Mouse (Mus musculus) forebrain, embryonic 11.5 days (tissue): ENCODE results near the gene Rbm14. TPM values are rescaled to one million over a fixed set of nuclear protein-coding genes. Genes with fewer than 3 reads are reported as not detected.
"Not testable (repeated sequence)": the region's sequence is repeated elsewhere in the genome, so short reads cannot be mapped to it uniquely, and the experiment has no call there.

Source experiments
- ATAC-seq: fragments of 200-750 bp; cut with Nextera tagmentation; replicated peaks from 2 replicates; pipeline ENCODE4 v1.8.0; 2017; ENCODE audit warnings: moderate TSS enrichment; ENCODE audit not compliant: low FRiP score
- DNase-seq: peaks from one replicate; pipeline ENCODE4 v3.0.0-alpha.2; 2017; ENCODE audit warnings: low spot score
- H3K27ac ChIP-seq: fragments of 300-500 bp; sonication (generic); 2 replicates; pipeline ENCODE4 v1.5.1; 2014; ENCODE audit warnings: low read depth, low read length
- H3K27me3 ChIP-seq: fragments of 300-500 bp; sonication (generic); 2 replicates; pipeline ENCODE4 v1.6.1; 2014; ENCODE audit warnings: mild to moderate bottlenecking, low read length, mixed read lengths; ENCODE audit not compliant: control insufficient read depth, insufficient read depth
- H3K36me3 ChIP-seq: fragments of 300-500 bp; sonication (generic); 2 replicates; pipeline ENCODE4 v1.6.1; 2014; ENCODE audit warnings: mild to moderate bottlenecking, low read length, moderate library complexity, mixed read lengths; ENCODE audit not compliant: control insufficient read depth, insufficient read depth
- H3K4me1 ChIP-seq: fragments of 300-500 bp; sonication (generic); replicated peaks from 2 replicates; pipeline ENCODE4 v1.6.1; 2014; ENCODE audit warnings: low read length, mixed read lengths; ENCODE audit not compliant: control insufficient read depth, insufficient read depth
- H3K4me2 ChIP-seq: fragments of 300-500 bp; sonication (generic); 2 replicates; pipeline ENCODE4 v1.6.1; 2014; ENCODE audit warnings: low read depth, mild to moderate bottlenecking, low read length, moderate library complexity, mixed read lengths; ENCODE audit not compliant: severe bottlenecking
- H3K4me3 ChIP-seq: fragments of 300-500 bp; sonication (generic); 2 replicates; pipeline ENCODE4 v1.5.1; 2014; ENCODE audit warnings: low read depth, low read length
- H3K9ac ChIP-seq: fragments of 300-500 bp; sonication (generic); 2 replicates; pipeline ENCODE4 v1.6.1; 2014; ENCODE audit warnings: low read length
- H3K9me3 ChIP-seq: fragments of 300-500 bp; sonication (generic); 2 replicates; pipeline ENCODE4 v1.6.1; 2016; ENCODE audit warnings: low read length, mixed read lengths; ENCODE audit not compliant: control insufficient read depth
- WGBS: fragments of 180-500 bp; shearing (Covaris S2); extraction: QIAGEN DNeasy Blood & Tissue Kit; methylation state at CpG from one replicate; pipeline ENCODE4 v1.1.7; 2014; 5-methylcytosine and 5-hydroxymethylcytosine counted together
- polyA plus RNA-seq: library from polyadenylated mRNA; unstranded; fragments of >200 nt; fragmentation: Nextera tagmentation; extraction: Ambion mirVana; gene quantifications from 2 replicates; pipeline ENCODE4 v1.2.1, GENCODE M21; 2014

Rbm14 gene
- polyA plus RNA-seq, 1 experiment from 2014 or later, result 139 TPM

DNA sequence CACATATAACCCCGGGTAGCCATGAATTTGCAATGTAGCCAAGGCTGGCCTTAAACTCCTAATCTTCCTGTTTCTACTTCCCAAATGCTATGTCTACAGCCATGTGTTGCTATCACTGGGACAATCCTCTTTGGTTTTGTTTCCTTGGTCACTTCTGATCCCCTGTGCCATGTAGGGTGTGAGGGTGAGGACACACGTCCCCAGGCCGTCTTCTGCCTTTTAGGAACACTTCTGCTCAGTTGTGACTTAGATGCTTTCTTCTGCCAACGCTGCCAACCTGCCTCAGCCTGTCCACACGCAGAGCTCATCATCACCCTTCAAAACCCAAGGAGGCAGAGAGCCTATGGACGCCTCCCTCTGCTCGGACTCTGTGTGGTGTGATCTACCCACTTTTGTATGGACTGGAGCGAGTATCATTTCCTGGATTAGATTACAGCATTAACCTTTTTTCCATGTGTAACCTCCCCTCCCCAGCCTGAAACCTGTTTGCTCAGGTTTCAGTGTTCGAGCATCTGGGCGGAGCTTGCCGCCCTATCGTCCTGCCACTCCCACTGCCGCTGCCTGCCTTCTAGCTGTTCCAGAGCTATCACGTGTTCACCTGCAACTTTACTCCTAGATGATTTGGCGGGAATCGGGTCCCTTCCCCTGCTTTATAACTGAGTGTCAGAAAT is 17.1 kb upstream of the Rbm14 start:
- Histone ChIP-seq H3K27me3 (no peaks in the 10 kb centered on the region), H3K27ac (no peak overlapping the region), H3K4me2 (no peak overlapping the region), H3K4me1 (peaks cover 2% of the 10 kb centered on the region; the same call in 1 of the 2 replicates), H3K36me3 (no peaks in the 10 kb centered on the region; the same call in 1 of the 2 replicates), H3K4me3 (no peak overlapping the region), H3K9me3 (no peaks in the 10 kb centered on the region), H3K9ac (no peak overlapping the region)
- 60% methylated on average over 16 of the region's 16 CpGs for WGBS
- ATAC-seq (no peak), DNase-seq (no peak)

DNA sequence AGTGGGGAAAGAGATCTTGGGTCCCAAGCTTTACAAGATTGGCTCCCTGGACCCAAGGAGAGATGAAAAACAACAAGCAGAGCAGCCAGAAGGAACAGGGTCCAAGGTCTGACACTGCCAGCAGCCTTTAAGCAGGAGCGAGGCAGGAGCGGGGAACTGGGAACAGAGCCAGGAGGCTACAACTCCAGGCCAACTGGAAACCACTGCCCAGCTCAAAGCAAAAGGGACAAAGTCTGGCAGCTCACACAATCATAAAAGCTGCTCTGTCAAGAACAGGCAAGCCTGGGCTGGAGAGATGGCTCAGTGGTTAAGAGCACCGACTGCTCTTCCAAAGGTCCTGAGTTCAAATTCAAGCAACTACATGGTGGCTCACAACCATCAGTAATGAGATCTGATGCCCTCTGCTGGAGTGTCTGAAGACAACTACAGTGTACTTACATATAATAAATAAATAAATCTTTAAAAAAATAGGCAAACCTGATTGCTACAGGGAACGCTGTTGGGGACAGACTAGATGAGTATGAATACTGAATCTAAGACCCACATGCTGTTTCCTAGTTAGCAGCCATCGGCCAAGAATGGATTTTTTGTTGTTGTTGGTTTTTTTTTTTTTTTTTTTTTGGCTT is 9.4 kb upstream of the Rbm14 start:
- H3K9ac ChIP-seq, result no peak overlapping the region
- no peak overlapping the region for H3K4me2 ChIP-seq
- H3K36me3 ChIP-seq, result no peaks in the 10 kb centered on the region; the same call in 1 of the 2 replicates
- no peak overlapping the region for H3K4me3 ChIP-seq
- H3K27me3 ChIP-seq, result no peaks in the 10 kb centered on the region
- WGBS, result 91% methylated on average over 5 of the region's 5 CpGs
- DNase-seq (no peak), ATAC-seq (no peak)
- no peak overlapping the region for H3K27ac ChIP-seq
- H3K4me1 ChIP-seq, result no peaks in the 10 kb centered on the region
- no peaks in the 10 kb centered on the region for H3K9me3 ChIP-seq

DNA sequence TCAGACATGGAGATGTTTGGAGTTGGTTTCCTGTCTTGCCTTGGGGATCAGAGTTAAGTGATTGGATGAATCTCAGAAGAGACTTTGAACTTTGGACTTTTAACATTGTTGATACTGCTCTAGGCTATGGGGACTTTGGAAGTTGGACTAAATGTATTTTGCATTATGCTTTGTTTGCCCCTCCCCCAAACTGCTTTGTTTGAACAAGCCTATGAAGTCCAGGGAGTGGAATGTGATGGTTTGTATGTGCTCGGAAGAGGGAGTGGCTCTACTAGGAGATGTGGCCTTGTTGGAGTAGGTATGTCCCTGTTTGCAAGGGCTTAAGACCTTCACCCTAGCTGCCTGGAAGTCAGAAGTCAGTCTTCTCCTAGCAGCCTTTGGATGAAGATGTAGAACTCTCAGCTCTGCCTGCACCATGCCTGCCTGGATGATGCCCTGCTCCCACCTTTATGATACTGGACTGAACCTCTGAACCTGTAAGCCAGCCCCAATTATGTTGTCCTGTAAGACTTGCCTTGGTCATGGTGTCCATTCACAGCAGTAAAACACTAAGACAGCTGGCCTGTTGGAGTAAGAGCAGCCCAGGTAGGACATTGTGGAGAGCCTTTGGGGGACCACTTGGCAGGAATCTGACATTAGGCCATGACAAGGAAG is 5.9 kb upstream of the Rbm14 start:
- no peaks in the 10 kb centered on the region for H3K4me1 ChIP-seq
- no peak overlapping the region for H3K4me2 ChIP-seq
- no peak overlapping the region for H3K9ac ChIP-seq
- WGBS, result 71% methylated on average over 1 of the region's 1 CpGs
- H3K27ac ChIP-seq, result no peak overlapping the region
- DNase-seq, result no peak
- no peaks in the 10 kb centered on the region for H3K36me3 ChIP-seq
- H3K27me3 ChIP-seq, result no peaks in the 10 kb centered on the region
- no peaks in the 10 kb centered on the region for H3K9me3 ChIP-seq
- no peak overlapping the region for H3K4me3 ChIP-seq
- no peak for ATAC-seq

DNA sequence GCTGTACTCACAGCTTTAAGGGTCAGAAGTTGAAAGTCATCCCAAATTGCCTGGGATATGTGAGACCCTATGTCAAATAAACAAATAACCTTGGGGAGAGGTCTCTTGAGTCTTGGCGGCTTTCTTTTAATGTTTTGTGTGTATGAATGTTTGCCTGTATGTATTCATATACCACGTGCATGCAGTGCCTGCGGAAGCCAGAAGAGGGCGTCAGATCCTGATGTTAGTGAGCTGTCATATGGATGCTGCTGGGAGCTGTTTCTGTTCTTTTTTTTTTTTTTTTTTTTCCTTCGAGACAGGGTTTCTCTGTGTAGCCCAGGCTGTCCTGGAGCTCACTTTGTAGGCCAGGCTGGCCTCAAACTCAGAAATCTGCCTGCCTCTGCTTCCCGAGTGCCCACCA is 1.6 kb upstream of the Rbm14 start:
- peaks cover 12% of the 10 kb centered on the region for H3K4me1 ChIP-seq
- DNase-seq (peak; percentile 57), ATAC-seq (no peak)
- H3K36me3 ChIP-seq, result no peaks in the 10 kb centered on the region
- no peaks in the 10 kb centered on the region for H3K9me3 ChIP-seq
- H3K4me2 ChIP-seq, result no peak overlapping the region
- 77% methylated on average over 6 of the region's 6 CpGs for WGBS
- no peaks in the 10 kb centered on the region for H3K27me3 ChIP-seq
- no peak overlapping the region for H3K4me3 ChIP-seq
- H3K9ac ChIP-seq, result no peak overlapping the region
- H3K27ac ChIP-seq, result no peak overlapping the region

DNA sequence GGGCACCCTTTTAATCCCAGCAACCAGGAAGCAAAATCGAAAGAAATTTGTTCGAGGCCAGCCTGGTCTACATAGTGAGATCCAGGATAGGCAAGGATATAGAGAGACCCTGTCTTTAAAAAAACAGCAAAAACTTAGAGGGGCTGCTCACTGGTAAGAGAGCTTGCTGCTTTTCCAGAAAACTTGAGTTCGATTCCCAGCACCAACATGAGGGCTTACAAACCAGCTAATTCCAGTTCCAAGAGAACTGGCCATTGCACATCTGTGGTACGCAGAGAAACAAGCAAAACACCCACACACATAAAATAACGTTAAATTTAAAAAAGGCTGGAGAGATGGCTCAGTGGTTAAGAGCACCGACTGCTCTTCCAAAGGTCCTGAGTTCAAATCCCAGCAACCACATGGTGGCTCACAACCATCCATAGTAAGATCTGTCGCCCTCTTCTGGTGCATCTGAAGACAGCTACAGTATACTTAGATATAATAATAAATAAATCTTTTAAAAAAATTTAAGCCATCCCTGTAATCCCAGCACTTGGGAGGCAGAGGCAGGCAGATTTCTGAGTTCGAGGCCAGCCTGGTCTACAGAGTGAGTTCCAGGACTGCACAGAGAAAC is 1.0 kb upstream of the Rbm14 start:
- H3K36me3 ChIP-seq, H3K27me3 ChIP-seq, DNase-seq, ATAC-seq, H3K9me3 ChIP-seq: not testable (repeated sequence)
- peak overlapping the region; percentile 86 for H3K4me3 ChIP-seq
- peak overlapping the region; percentile 87 for H3K4me2 ChIP-seq
- H3K9ac ChIP-seq, result peak overlapping the region; percentile 89
- H3K4me1 ChIP-seq, result peaks cover 12% of the 10 kb centered on the region
- peak overlapping the region; percentile 84; the same call in 1 of the 2 replicates for H3K27ac ChIP-seq
- 76% methylated on average over 8 of the region's 8 CpGs for WGBS

DNA sequence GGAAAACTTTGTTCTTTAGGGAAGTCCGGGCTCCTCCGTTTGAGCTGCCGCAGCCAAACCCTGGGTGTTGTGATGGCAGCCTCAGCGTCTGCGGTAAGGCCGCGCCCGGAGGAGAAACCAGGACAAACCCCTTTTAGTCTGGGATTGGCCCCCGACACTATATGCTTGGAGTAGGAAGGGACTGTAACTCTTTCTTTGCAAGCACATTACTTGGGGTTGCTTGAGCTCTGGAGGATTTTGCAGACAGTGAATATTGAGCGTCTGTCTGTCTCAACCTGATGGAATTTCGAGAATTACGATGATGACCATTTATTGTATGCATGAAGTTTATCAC is 442 bp upstream of the Rbm14 start:
- no peaks in the 10 kb centered on the region for H3K27me3 ChIP-seq
- no peaks in the 10 kb centered on the region for H3K9me3 ChIP-seq
- 6% methylated on average over 12 of the region's 12 CpGs for WGBS
- ATAC-seq (peak; percentile 25), DNase-seq (no peak)
- H3K27ac ChIP-seq, result peak overlapping the region; percentile 84
- peak overlapping the region; percentile 87 for H3K4me2 ChIP-seq
- H3K9ac ChIP-seq, result peak overlapping the region; percentile 89
- H3K36me3 ChIP-seq, result no peaks in the 10 kb centered on the region; the same call in 1 of the 2 replicates
- peaks cover 12% of the 10 kb centered on the region for H3K4me1 ChIP-seq
- H3K4me3 ChIP-seq, result peak overlapping the region; percentile 86

DNA sequence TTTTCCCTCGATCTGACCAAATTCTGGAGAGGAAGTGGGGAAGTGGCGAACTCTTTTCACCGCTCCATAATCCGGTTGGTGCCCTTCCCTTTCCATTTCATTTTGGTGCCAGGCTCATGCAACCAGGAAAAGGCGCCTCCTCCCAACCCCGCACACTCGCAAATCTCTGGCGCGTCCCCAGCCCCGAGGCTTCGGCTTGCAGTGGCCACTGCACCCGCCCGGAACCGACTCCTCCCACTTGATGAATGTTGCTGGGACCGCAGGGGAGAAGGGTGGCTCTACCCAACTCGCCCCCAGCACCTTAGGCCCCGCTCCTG is 730 bp downstream of the Rbm14 start:
- Histone ChIP-seq H3K9me3 (no peaks in the 10 kb centered on the region), H3K27me3 (no peaks in the 10 kb centered on the region), H3K4me1 (peaks cover 12% of the 10 kb centered on the region), H3K27ac (peak overlapping the region; percentile 86; the same call in 1 of the 2 replicates), H3K4me3 (peak overlapping the region; percentile 86), H3K9ac (peak overlapping the region; percentile 89), H3K4me2 (peak overlapping the region; percentile 87), H3K36me3 (no peaks in the 10 kb centered on the region; the same call in 1 of the 2 replicates)
- ATAC-seq (no peak), DNase-seq (no peak)
- WGBS, result 0% methylated on average over 17 of the region's 17 CpGs

DNA sequence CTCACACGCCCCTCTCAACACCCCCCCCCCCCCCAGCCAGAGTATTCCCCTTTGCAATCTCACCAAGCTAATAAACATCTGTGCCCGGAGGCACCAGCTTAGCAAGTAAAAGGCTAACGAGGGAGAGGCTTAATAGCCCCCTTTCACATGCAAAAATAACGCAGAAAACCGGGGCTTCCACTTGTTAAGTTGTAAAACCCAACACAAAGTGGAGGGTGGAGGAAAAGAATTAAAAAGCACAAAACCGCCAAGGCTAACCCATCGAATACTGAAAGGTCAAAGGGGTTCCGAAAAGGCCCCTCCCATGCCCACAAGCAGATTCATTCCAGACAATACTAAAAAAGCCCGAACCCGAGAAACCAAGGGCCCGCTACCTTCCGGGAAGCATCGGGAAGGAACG is 1.1 kb downstream of the Rbm14 start:
- H3K4me3 ChIP-seq, result peak overlapping the region; percentile 86

More for the DNA sequence above, 1.1 kb downstream of the Rbm14 start:
- WGBS, result under 1% methylated on average over 14 of the region's 14 CpGs
- H3K27me3 ChIP-seq, result no peaks in the 10 kb centered on the region
- no peaks in the 10 kb centered on the region for H3K9me3 ChIP-seq
- H3K9ac ChIP-seq, result peak overlapping the region; percentile 89
- no peak overlapping the region for H3K27ac ChIP-seq
- peaks cover 12% of the 10 kb centered on the region for H3K4me1 ChIP-seq
- DNase-seq (no peak), ATAC-seq (no peak)
- peak overlapping the region; percentile 87 for H3K4me2 ChIP-seq
- no peaks in the 10 kb centered on the region; the same call in 1 of the 2 replicates for H3K36me3 ChIP-seq
